Mouse (Mus musculus) hindbrain, embryonic 12.5 days (tissue): ENCODE data around the gene Tmem104. TPM values are rescaled to one million over a fixed set of nuclear protein-coding genes. Genes with fewer than 3 reads are reported as not detected.

ENCODE experiments used
- ATAC-seq: fragments of 200-750 bp; cut with Nextera tagmentation; 2 replicates; pipeline ENCODE4 v1.8.0; 2017; ENCODE audit warnings: moderate TSS enrichment; ENCODE audit not compliant: low FRiP score
- H3K27ac ChIP-seq: fragments of 300-500 bp; sonication (generic); 2 replicates; pipeline ENCODE4 v1.5.1; 2016; ENCODE audit warnings: mild to moderate bottlenecking
- H3K27me3 ChIP-seq: fragments of 300-500 bp; sonication (generic); 2 replicates; pipeline ENCODE4 v1.6.1; 2016; ENCODE audit warnings: mild to moderate bottlenecking
- H3K36me3 ChIP-seq: fragments of 300-500 bp; sonication (generic); 2 replicates; pipeline ENCODE4 v1.6.1; 2016; ENCODE audit warnings: mild to moderate bottlenecking
- H3K4me1 ChIP-seq: fragments of 300-500 bp; sonication (generic); 2 replicates; pipeline ENCODE4 v1.6.1; 2016
- H3K4me2 ChIP-seq: fragments of 300-500 bp; sonication (generic); replicated peaks from 2 replicates; pipeline ENCODE4 v1.6.1; 2016; ENCODE audit warnings: mild to moderate bottlenecking
- H3K4me3 ChIP-seq: fragments of 300-500 bp; sonication (generic); 2 replicates; pipeline ENCODE4 v1.5.1; 2016; ENCODE audit warnings: mild to moderate bottlenecking
- H3K9ac ChIP-seq: fragments of 300-500 bp; sonication (generic); 2 replicates; pipeline ENCODE4 v1.6.1; 2016; ENCODE audit warnings: mild to moderate bottlenecking, moderate library complexity
- H3K9me3 ChIP-seq: fragments of 300-500 bp; sonication (generic); replicated peaks from 2 replicates; pipeline ENCODE4 v1.6.1; 2016; ENCODE audit warnings: mild to moderate bottlenecking
- WGBS: fragments of 180-500 bp; shearing (Covaris S2); methylation state at CpG from one replicate; pipeline ENCODE4 v1.1.7; 2016; 5-methylcytosine and 5-hydroxymethylcytosine counted together
- polyA plus RNA-seq: library from polyadenylated mRNA; unstranded; fragments of >200 nt; fragmentation: Nextera tagmentation; extraction: Ambion mirVana; gene quantifications from 2 replicates; pipeline ENCODE4 v1.2.1, GENCODE M21; 2016

The Tmem104 gene
- polyA plus RNA-seq, 1 experiment from 2014 or later: 10.4 TPM

DNA sequence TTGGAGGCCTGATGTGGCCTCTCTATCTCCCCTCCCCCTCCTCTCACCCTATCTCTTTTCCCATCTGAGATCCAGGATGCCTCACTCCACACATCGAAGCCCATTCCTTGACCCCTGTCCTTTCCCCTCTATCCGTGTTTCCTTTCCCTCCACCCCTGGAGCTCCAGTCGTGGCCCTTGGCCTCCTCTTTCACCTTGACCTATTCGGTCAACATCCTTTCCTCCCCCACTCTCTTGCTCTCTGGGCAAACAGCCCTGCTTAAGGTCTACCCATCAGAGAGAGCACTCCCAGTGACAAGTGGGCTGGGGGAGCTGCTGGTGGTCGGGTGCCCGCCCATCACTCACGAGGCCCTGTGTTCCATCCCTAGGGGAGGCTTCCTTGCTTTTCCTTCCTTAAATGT lies 86.4 kb downstream of the Tmem104 start:
- peaks cover 12% of the 10 kb centered on the region for H3K27me3 ChIP-seq
- H3K4me1 ChIP-seq: peaks cover 26% of the 10 kb centered on the region
- peaks cover 9% of the 10 kb centered on the region; the same call in 1 of the 2 replicates for H3K36me3 ChIP-seq
- H3K4me3 ChIP-seq: no peak overlapping the region
- ATAC-seq: no peak
- H3K4me2 ChIP-seq: no peak overlapping the region
- no peak overlapping the region for H3K27ac ChIP-seq
- 71% methylated on average over 7 of the region's 7 CpGs for WGBS
- H3K9me3 ChIP-seq: no peaks in the 10 kb centered on the region
- H3K9ac ChIP-seq: 0 out of 2 replicates have a peak overlapping the region, but pooled peaks have one; percentile 6

DNA sequence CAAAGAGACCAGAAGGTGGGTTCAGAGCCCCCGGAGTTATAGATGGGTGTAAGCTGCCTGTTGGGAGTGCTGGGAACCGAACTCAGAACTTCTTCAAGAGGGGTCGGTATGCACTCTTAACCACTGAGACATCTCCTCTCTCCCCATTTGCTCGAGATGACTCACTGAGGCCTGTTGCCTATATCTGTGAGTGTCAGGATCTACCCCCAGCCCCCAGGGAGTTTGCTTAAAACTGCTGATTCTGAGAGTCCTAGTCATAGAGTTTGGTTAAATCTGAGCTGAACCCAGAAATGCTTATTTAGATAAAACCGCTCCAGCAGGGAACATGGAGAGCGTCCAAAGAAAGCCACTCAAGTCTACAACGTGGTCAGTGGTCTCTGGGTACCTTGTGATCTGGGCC lies 86.9 kb downstream of the Tmem104 start:
- Histone ChIP-seq H3K4me1 (peaks cover 26% of the 10 kb centered on the region), H3K9ac (0 out of 2 replicates have a peak overlapping the region, but pooled peaks have one; percentile 6)
- WGBS: 85% methylated on average over 7 of the region's 7 CpGs

DNA sequence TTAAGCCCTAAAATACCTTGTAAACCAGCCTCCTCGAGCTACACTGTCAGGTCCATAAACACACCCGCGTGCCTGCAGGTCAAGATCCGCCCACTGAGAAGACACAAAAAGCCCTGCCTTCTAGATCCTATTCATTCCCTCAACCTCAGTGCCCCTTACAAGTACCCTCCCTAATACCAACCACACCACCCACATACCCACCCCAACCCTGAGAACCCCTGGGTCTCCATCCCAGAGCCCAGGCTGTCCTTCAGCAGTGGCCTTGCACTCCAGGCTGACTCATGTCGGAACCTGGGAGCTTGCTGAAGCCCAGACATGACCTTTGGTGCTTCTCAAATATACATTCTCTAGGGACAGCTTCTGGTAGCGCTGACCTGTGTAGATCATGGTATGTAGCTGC lies 87.5 kb downstream of the Tmem104 start:
- Histone ChIP-seq H3K9me3 (no peaks in the 10 kb centered on the region), H3K27me3 (peaks cover 2% of the 10 kb centered on the region), H3K36me3 (no peaks in the 10 kb centered on the region), H3K4me2 (no peak overlapping the region), H3K27ac (no peak overlapping the region), H3K4me3 (no peak overlapping the region), H3K9ac (no peak overlapping the region), H3K4me1 (peaks cover 26% of the 10 kb centered on the region)
- WGBS: 85% methylated on average over 6 of the region's 6 CpGs
- no peak for ATAC-seq

More for the DNA sequence above, 86.9 kb downstream of the Tmem104 start:
- no peak overlapping the region for H3K27ac ChIP-seq
- no peak for ATAC-seq
- peaks cover 5% of the 10 kb centered on the region; the same call in 1 of the 2 replicates for H3K36me3 ChIP-seq
- H3K27me3 ChIP-seq: peaks cover 7% of the 10 kb centered on the region
- H3K4me3 ChIP-seq: no peak overlapping the region
- H3K4me2 ChIP-seq: no peak overlapping the region
- no peaks in the 10 kb centered on the region for H3K9me3 ChIP-seq

DNA sequence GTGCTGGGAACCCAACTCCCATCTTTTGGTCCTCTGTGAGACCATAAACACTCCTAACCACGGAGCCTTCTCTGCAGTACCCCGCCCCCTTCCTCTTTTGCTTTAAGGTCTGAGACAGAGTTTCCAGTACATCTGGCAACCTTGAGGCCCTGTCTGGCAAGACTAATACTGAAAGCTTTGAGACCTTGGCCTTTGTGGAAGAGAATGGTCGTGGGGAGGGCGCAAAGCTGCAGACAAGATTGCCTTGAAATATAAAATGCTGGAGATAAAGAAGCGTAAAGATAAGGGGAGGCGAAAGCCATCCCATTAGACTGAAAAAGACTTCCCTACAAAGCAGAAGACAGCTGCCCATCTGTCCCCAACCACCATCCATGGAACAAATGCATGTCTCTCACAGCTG lies 88.2 kb downstream of the Tmem104 start:
- ATAC-seq: no peak
- Histone ChIP-seq H3K27me3 (no peaks in the 10 kb centered on the region), H3K4me3 (no peak overlapping the region), H3K4me1 (peaks cover 21% of the 10 kb centered on the region), H3K9me3 (no peaks in the 10 kb centered on the region), H3K36me3 (no peaks in the 10 kb centered on the region), H3K27ac (no peak overlapping the region), H3K9ac (no peak overlapping the region), H3K4me2 (peak overlapping the region; percentile 72)
- WGBS: 89% methylated on average over 6 of the region's 6 CpGs

DNA sequence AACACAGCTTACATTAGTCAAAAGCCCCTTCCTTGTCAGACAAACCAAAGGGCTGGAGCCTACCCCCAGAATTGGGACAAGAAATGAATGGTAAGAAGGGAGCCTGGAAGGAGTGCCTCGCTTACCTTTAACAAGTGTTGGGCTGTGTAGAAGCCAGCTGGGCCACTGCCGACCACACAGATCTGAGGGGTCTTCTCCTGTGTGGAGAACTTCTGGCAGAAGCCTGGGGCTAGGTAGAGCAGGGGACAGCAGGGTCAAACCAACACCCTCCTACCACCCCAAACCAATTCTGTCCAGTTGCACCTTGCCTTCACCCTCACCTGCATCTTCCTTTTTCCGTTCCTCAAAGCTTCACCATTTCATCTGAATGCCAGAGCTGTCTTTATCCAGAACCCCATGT lies 88.7 kb downstream of the Tmem104 start:
- Histone ChIP-seq H3K4me2 (peak overlapping the region; percentile 72), H3K27ac (no peak overlapping the region)
- 62% methylated on average over 3 of the region's 3 CpGs for WGBS

DNA sequence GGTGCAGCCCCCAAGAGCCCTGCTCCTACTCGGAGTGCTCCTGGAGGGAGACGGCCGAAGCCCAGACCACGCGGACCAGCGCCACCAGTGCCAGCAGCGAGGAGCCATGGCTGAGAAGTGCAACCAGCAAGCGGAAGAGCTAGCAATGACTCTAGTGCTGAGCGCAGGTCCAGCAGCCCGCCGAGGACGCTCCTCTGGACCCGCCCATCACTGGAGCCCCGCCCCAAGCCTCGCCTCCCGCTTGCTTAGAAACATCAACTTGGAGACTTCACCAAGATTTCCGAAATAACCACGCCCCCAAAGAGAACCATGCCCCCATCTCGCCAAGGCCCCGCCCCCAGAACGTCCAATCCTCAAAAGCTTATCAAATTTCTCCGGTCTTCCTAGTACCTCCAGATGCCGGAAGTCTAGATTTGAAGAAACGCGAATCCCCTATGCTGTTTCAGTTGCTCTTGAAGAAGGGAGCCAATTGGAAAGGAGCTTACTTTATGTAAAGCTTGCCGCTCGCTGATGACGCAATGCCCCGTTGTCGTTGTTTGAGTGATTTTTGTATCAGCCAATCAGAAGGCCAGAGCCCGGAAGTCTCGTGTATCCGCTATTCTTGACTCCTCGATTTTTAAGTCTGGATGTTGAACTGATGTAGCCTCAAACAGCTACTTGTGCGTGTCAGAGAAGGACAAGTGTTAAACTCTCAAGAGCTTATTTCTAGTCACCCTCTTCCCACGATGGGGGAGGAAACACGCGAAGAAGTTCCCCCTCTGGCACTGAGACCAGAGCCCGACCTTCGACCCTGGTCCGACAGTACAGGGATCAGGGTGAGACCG lies 89.7 kb downstream of the Tmem104 start, which contains the start of gene Fdxr:
Gene Fdxr (minus strand): TSS at position 271 of the 824 bp plus-strand sequence.
- under 1% methylated on average over 42 of the region's 42 CpGs for WGBS
- Histone ChIP-seq H3K36me3 (no peaks in the 10 kb centered on the region), H3K4me3 (peak within 1 kb of the TSS; percentile 52), H3K4me1 (peaks cover 21% of the 10 kb centered on the region), H3K27ac (peak within 1 kb of the TSS; percentile 92), H3K27me3 (no peaks in the 10 kb centered on the region), H3K9me3 (no peaks in the 10 kb centered on the region), H3K4me2 (peak within 1 kb of the TSS; percentile 74), H3K9ac (peak within 1 kb of the TSS; percentile 73)
- peak; percentile 97 for ATAC-seq

More for the DNA sequence above, 88.7 kb downstream of the Tmem104 start:
- peak overlapping the region; percentile 73 for H3K9ac ChIP-seq
- peaks cover 21% of the 10 kb centered on the region for H3K4me1 ChIP-seq
- H3K36me3 ChIP-seq: no peaks in the 10 kb centered on the region
- ATAC-seq: no peak
- H3K27me3 ChIP-seq: no peaks in the 10 kb centered on the region
- no peaks in the 10 kb centered on the region for H3K9me3 ChIP-seq
- H3K4me3 ChIP-seq: peak overlapping the region; percentile 52

DNA sequence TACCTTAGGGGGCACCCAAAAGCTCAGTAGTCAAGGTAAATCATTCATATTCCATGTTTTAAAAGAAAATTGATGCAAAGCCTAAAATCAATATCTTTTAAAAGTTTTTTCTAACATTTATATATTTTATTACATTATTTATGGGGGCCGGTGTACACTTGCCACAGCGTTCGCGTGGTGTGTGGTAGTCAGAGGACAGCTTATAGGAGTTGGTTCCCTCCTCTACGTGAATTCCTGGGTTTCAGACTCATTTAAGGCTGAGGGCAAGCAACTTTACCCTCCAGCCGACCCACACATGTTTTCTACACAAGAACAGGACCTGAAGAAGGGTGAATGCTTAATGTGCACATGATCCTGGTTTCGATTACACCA lies 90.3 kb downstream of the Tmem104 start:
- no peaks in the 10 kb centered on the region for H3K27me3 ChIP-seq
- WGBS: 18% methylated on average over 7 of the region's 7 CpGs
- no peaks in the 10 kb centered on the region for H3K9me3 ChIP-seq
- no peaks in the 10 kb centered on the region for H3K36me3 ChIP-seq
- ATAC-seq: no peak
- peak overlapping the region; percentile 68 for H3K9ac ChIP-seq
- peaks cover 21% of the 10 kb centered on the region for H3K4me1 ChIP-seq
- H3K4me2 ChIP-seq: peak overlapping the region; percentile 74
- peak overlapping the region; percentile 52 for H3K4me3 ChIP-seq
- peak overlapping the region; percentile 77 for H3K27ac ChIP-seq

DNA sequence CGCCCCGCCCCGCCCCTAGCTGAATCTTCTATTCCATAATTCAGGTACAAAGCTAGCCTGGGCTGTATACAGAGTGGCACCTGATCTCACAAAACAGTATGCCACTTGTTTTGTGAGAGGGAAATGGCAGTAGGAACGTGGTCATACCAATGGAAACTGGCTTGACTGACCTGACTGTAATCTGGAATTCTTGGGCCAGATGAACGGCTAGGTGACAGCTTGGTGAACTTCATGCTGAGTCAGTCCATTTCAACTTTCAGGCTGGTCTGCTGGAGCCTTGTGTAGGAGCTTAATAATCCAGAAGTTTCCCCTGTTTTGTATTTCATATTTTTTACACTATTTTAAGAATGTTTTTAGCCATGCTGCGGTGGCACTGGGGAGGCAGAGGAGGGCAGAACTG lies 90.9 kb downstream of the Tmem104 start:
- Histone ChIP-seq H3K27ac (no peak overlapping the region), H3K9ac (no peak overlapping the region), H3K36me3 (no peaks in the 10 kb centered on the region), H3K27me3 (no peaks in the 10 kb centered on the region), H3K4me3 (peak overlapping the region; percentile 52; the same call in 1 of the 2 replicates), H3K4me1 (peaks cover 21% of the 10 kb centered on the region), H3K4me2 (peak overlapping the region; percentile 74), H3K9me3 (no peaks in the 10 kb centered on the region)
- no peak for ATAC-seq
- 66% methylated on average over 6 of the region's 6 CpGs for WGBS

DNA sequence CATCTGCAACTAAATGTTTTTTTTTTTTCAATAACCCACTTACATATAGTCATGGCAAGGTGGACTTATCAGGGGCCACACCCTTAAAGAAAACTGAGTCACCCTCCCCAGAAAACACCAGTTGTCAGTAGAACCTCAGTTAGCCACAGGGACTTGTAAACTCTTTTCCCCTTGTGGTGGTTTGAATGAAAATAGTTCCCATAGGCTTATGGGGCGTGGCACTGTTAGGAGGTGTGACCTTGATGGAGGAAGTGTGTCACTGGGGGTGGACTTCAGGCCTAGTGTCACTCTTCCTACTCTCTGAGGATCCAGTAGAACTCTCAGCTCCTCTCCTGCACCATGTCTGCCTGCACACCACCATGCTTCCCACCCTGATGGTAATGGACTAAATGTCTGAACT lies 92.4 kb downstream of the Tmem104 start:
- Histone ChIP-seq H3K4me2 (no peak overlapping the region), H3K36me3 (no peaks in the 10 kb centered on the region), H3K27me3 (no peaks in the 10 kb centered on the region), H3K27ac (no peak overlapping the region), H3K9me3 (no peaks in the 10 kb centered on the region), H3K4me3 (no peak overlapping the region), H3K9ac (no peak overlapping the region), H3K4me1 (peaks cover 21% of the 10 kb centered on the region)
- 65% methylated on average over 1 of the region's 1 CpGs for WGBS
- no peak for ATAC-seq

DNA sequence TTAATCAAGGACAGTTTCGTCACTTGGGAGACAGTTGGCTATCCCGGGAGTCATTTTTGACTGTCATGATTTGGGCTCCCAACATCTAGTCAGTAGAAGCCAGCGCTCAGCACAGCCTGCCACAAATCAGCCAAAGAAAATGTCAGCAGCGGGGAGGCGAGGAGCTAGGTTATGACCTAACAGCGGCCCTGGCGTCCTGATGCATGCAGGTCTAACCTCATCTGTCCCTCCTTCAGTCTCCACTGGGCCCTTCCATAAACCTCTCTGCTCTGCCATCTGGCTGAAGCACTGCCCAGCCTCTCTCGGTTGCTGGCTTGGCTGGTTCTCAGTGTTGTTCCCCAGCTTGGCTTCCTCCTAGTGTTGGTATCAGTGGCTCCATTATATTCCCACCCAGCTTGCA lies 95.0 kb downstream of the Tmem104 start:
- H3K27me3 ChIP-seq: no peaks in the 10 kb centered on the region
- peaks cover 7% of the 10 kb centered on the region for H3K4me1 ChIP-seq
- H3K36me3 ChIP-seq: no peaks in the 10 kb centered on the region
- H3K4me2 ChIP-seq: no peak overlapping the region
- no peak overlapping the region for H3K4me3 ChIP-seq
- no peak for ATAC-seq
- no peaks in the 10 kb centered on the region for H3K9me3 ChIP-seq
- no peak overlapping the region for H3K9ac ChIP-seq
- whole genome bisulfite sequencing: 79% methylated on average over 8 of the region's 8 CpGs
- no peak overlapping the region for H3K27ac ChIP-seq

DNA sequence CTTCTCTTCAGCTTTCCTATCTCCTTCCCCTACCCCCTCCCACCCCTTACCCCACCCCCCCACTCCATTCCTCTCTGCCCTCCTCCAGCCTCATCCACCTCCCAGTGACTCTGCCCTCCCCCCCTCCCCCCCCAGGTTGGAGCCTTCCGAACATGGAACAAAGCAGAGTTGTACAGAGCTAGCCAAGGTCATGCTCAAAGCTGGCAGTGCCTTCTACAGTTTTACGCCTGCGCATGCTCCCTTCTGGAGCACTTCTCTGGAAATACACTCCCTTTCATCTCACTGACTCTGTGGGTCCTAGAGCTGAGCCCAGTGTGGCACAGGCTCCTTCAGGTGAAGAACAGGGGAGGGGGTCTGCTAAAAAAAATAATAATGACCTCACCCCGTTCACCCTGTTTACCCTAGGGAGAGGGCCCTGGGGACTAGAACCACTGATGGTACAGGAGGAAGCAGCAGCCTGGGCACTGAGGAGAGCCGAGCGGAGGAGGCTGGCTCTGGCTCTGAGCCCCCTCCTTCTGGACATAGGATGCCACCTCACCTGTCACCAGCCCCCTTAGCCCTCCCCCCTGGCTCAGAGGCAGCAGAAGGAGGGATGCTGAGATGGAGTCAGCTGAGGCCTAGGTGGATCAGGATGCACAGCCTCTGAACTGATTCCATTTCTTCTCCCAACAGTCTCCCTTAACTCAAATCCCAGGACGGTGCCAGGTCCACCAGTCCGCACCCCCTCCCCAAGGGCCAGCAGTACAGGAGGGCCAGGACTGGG lies 95.6 kb downstream of the Tmem104 start:
- H3K4me2 ChIP-seq: no peak overlapping the region
- H3K9ac ChIP-seq: no peak overlapping the region
- no peaks in the 10 kb centered on the region for H3K36me3 ChIP-seq
- no peak overlapping the region for H3K4me3 ChIP-seq
- H3K9me3 ChIP-seq: no peaks in the 10 kb centered on the region
- no peaks in the 10 kb centered on the region for H3K27me3 ChIP-seq
- WGBS: 85% methylated on average over 8 of the region's 8 CpGs
- no peak for ATAC-seq
- H3K4me1 ChIP-seq: peaks cover 3% of the 10 kb centered on the region
- H3K27ac ChIP-seq: no peak overlapping the region

DNA sequence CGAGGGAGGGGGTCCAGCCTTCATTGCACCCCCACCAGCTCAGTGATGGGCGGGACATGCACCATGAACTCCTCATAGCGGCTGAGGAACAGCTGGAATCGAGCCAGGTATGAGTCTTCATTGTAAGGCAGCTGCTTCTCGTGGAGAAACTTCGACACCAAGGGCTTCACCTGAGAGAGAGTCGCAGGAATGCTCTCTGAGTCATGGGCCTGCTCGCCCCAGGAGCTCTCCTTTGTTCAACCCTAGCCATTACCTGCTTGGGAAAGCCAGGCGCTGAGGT lies 96.1 kb downstream of the Tmem104 start:
- no peak overlapping the region for H3K4me2 ChIP-seq
- no peak overlapping the region for H3K4me3 ChIP-seq
- ATAC-seq: no peak
- no peaks in the 10 kb centered on the region for H3K27me3 ChIP-seq
- no peaks in the 10 kb centered on the region for H3K9me3 ChIP-seq
- no peaks in the 10 kb centered on the region; the same call in 1 of the 2 replicates for H3K4me1 ChIP-seq
- WGBS: 73% methylated on average over 9 of the region's 9 CpGs
- no peak overlapping the region for H3K27ac ChIP-seq
- no peaks in the 10 kb centered on the region for H3K36me3 ChIP-seq
- H3K9ac ChIP-seq: no peak overlapping the region
